Mouse (Mus musculus) E14TG2a.4 (cell line): ENCODE results near the gene 4933405L10Rik.

Experiments used
- H3K27me3 ChIP-seq: 2 replicates; pipeline ENCODE4 v1.6.1; 2014; ENCODE audit warnings: low read length, control low read depth; ENCODE audit not compliant: insufficient read depth
- H3K36me3 ChIP-seq: 2 replicates; pipeline ENCODE4 v1.6.1; 2014; ENCODE audit warnings: low read length, control low read depth; ENCODE audit not compliant: insufficient read depth
- H3K4me1 ChIP-seq: replicated peaks from 2 replicates; pipeline ENCODE4 v1.6.1; 2014; ENCODE audit warnings: low read depth, low read length, control low read depth
- H3K4me3 ChIP-seq: replicated peaks from 2 replicates; pipeline ENCODE4 v1.5.1; 2014; ENCODE audit warnings: mild to moderate bottlenecking, low read length
- H3K9me3 ChIP-seq: 2 replicates; pipeline ENCODE4 v1.6.1; 2014; ENCODE audit warnings: low read length, control low read depth
- CTCF ChIP-seq: conservative IDR thresholded peaks from 2 replicates; pipeline ENCODE4 v1.5.1; 2014; ENCODE audit warnings: low read length
- NANOG ChIP-seq: IDR thresholded peaks from 2 replicates; pipeline ENCODE4 v1.6.1; 2014; ENCODE audit warnings: borderline replicate concordance, low read length, mixed read lengths
- POU5F1 ChIP-seq: IDR thresholded peaks from 2 replicates; pipeline ENCODE4 v1.6.1; 2014; ENCODE audit warnings: low read length, borderline replicate concordance

The 4933405L10Rik gene

DNA sequence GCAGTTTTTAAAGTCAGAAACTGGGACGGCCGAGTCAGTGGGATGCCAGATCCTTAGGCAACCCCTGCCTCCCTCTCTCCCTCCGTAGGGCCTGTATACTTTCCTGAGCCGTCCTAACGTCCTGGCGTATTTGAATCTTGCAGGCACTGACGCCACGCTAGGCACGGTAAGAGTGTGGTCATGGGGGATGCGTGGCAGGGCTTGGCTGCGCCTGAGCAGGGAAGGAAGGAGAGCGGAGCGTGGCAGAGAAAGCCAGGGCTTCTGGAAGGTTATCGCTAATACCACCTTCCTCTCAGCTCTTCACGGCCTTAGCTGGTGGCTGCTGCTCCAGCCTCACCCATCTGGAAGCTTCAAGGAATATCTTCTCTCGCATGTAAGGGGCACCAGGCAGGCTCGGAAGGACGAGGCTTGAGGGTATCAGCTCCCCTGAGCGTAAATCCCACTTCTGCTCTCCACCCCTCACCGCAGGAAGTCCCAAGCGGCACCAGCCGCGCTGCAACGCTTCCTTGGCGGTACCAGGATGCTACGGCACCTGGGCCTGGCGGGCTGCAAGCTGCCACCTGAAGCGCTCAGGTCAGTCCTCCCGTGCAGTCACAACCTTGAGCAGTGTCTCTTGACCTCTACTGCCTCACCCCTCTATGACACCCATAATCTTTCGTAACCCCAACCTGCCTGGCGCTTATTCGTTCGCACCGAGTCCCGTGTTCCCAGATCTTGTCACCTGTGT is 18.0 kb upstream of the 4933405L10Rik start:
- H3K27me3 ChIP-seq: peaks cover 58% of the 10 kb centered on the region
- peaks cover 73% of the 10 kb centered on the region for H3K4me1 ChIP-seq
- H3K4me3 ChIP-seq: peak overlapping the region; percentile 43
- peaks cover 7% of the 10 kb centered on the region; the same call in 1 of the 2 replicates for H3K9me3 ChIP-seq
- peaks cover 12% of the 10 kb centered on the region for H3K36me3 ChIP-seq
- no peak for TF ChIP-seq NANOG
- TF ChIP-seq CTCF: no peak
- TF ChIP-seq POU5F1: no peak

DNA sequence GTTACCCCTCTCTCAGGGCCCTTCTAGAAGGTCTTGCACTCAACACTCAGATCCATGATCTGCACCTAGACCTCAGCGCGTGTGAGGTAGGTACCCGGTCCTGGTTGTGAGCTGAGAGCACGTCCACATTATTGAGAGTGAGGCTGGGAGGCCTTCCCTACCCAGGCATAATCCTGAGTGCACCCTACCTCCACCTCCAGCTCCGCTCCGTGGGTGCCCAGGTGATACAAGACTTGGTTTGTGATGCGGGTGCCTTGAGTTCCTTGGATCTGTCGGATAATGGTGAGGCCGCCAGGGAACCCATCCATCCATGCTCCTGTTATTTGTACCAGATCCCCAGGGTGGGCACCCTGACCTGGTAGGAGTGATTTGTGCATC is 17.5 kb upstream of the 4933405L10Rik start:
- H3K36me3 ChIP-seq: peaks cover 10% of the 10 kb centered on the region
- H3K4me1 ChIP-seq: peaks cover 76% of the 10 kb centered on the region
- TF ChIP-seq NANOG (no peak), POU5F1 (no peak), CTCF (no peak)
- H3K9me3 ChIP-seq: peaks cover 7% of the 10 kb centered on the region; the same call in 1 of the 2 replicates
- peak overlapping the region; percentile 43 for H3K4me3 ChIP-seq
- H3K27me3 ChIP-seq: peaks cover 63% of the 10 kb centered on the region

DNA sequence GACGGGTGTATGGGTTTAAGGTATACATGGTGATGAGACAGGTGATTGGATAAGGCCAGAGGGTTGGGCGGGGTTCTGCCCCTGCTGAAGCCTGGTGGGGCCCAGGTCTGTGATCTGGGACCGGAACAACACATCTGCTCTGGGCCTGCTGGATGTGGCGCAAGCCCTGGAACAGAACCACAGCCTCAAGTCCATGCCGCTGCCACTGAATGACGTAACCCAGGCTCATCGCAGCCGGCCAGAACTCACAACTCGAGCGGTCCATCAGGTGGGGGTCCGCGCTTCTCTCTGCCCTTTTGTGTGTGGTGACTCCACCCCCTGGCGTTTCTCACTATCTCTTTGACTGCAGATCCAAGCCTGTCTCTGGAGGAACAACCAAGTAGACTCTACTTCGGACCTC is 16.5 kb upstream of the 4933405L10Rik start:
- peaks cover 71% of the 10 kb centered on the region for H3K27me3 ChIP-seq
- peaks cover 7% of the 10 kb centered on the region; the same call in 1 of the 2 replicates for H3K9me3 ChIP-seq
- H3K4me3 ChIP-seq: peak overlapping the region; percentile 21; the same call in 1 of the 2 replicates
- TF ChIP-seq CTCF (no peak), NANOG (no peak)
- H3K36me3 ChIP-seq: peaks cover 15% of the 10 kb centered on the region
- peaks cover 75% of the 10 kb centered on the region for H3K4me1 ChIP-seq

DNA sequence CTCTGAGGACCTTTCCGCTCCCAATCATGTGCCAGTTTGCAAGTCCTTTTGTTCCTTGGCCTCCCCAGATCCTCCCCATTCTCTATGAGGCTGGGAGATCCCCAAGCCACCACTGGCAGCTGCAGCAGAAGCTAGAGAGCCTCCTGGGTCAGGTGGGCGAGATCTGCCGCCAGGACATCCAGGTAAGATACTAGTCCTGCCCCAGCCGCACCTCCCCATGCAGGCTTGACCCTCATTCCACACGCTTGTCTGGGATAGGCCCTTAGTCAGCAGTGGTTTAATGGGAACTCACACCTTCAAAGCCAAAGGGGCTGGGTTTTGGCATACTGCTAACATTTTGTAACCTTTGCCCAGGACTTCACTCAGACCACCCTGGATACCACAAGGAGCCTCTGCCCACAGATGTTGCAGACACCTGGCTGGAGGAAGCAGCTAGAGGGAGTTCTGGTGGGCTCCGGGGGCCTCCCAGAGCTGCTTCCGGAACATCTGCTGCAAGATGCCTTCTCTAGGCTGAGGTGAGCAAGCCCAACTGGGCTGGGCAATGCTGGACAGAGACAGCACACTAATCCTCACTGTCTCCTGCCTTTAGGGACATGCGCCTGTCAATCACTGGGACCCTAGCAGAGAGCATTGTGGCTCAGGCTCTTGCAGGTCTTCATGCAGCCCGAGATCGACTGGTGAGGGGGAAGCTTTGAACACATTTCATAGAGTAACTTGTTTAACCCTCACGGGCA is 14.8 kb upstream of the 4933405L10Rik start:
- peaks cover 32% of the 10 kb centered on the region for H3K36me3 ChIP-seq

DNA sequence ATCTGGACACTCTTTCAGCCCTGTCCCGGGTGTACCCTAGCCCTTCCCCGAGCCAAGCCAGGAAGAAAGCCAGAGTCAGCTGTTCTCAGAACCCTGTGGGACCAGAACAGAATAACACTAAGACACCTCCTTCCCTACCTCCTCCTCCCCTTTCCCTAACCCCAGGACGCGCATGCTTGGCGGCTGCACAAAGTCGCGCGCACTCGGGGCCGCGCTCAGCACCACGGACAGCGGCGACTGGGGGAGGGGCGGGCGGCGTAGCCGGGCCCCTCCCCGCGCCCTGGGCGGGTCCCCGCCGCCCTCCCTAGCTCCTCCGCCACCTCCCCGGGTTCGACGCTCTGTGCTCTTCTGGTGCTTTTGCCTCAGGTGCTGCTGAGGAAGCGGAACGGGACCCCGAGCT is 13.8 kb upstream of the 4933405L10Rik start:
- H3K36me3 ChIP-seq: peaks cover 42% of the 10 kb centered on the region
- H3K27me3 ChIP-seq: peaks cover 72% of the 10 kb centered on the region
- peaks cover 53% of the 10 kb centered on the region for H3K4me1 ChIP-seq
- H3K4me3 ChIP-seq: peak overlapping the region; percentile 80
- H3K9me3 ChIP-seq: peaks cover 7% of the 10 kb centered on the region; the same call in 1 of the 2 replicates
- TF ChIP-seq NANOG (no peak), POU5F1 (no peak), CTCF (no peak)

More for the DNA sequence above, 14.8 kb upstream of the 4933405L10Rik start:
- H3K4me3 ChIP-seq: no peak overlapping the region
- H3K9me3 ChIP-seq: peaks cover 7% of the 10 kb centered on the region; the same call in 1 of the 2 replicates
- no peak for TF ChIP-seq POU5F1
- TF ChIP-seq NANOG: no peak
- TF ChIP-seq CTCF: no peak
- peaks cover 83% of the 10 kb centered on the region for H3K27me3 ChIP-seq
- peaks cover 63% of the 10 kb centered on the region for H3K4me1 ChIP-seq

DNA sequence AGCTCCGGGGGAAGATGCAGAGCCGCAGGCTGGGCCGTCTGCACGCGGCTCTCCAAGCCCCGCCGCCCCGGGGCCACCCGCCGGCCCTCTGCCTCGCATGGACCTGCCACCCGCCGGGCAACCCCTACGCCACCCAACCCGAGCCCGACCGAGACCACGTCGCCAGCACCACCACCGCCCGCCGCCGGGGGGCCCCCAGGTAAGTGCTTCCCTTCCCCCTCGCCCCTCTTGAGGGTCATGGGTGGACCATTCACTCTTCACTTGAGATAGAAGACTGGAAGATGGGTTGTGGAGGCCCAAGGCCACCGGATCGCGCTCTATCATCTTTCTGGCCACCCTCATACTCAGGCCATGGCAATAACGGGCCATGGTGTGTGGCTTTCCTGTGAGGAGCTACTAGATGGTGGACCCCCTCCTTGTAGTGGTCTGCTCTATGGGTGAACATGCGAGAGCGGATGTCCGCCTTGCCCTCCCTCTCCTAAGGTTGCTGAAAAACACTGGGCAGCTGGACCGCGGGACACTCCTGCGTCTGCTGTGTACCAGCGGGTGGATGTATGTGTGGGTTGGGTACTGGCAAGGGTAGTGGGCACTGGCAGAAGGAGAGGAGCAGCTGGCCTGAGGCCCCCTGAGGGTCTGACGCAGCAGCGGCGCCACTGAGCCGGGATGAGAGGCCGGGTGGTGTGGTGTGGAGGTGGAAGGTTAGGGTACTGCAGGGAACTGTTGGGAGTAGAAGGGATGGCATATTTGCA is 13.2 kb upstream of the 4933405L10Rik start:
- Histone ChIP-seq H3K27me3 (peaks cover 67% of the 10 kb centered on the region), H3K4me1 (peaks cover 48% of the 10 kb centered on the region), H3K36me3 (peaks cover 46% of the 10 kb centered on the region), H3K4me3 (peak overlapping the region; percentile 80), H3K9me3 (peaks cover 7% of the 10 kb centered on the region; the same call in 1 of the 2 replicates)
- TF ChIP-seq NANOG (no peak), POU5F1 (no peak), CTCF (no peak)

DNA sequence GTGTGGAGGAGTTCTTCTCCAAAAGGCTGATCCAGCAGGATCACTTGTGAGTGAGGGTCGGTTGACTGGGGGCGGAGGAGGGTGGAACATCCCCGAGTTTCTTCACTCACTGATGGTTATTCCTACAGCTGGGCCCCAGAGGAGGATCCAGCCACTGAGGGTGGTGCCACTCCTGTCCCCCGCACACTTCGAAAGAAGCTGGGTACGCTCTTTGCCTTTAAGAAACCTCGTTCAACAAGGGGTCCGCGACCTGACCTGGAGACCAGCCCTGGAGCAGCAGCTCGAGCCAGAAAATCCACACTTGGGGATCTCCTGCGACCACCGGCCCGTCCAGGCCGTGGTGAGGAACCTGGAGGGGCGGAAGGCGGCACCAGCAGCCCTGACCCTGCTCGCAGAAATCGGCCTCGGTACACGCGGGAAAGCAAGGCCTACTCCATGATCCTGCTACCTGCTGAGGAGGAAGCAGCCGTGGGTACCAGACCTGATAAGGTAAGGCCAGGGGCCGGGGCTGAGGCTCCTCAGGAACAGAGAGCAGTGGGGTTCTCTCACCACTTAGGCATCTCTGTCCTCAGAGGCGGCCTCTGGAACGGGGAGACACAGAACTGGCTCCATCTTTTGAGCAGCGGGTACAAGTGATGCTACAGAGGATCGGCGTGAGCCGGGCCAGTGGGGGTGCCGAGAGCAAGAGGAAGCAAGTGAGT is 12.2 kb upstream of the 4933405L10Rik start:
- Histone ChIP-seq H3K4me1 (peaks cover 47% of the 10 kb centered on the region), H3K36me3 (peaks cover 50% of the 10 kb centered on the region), H3K9me3 (peaks cover 7% of the 10 kb centered on the region; the same call in 1 of the 2 replicates), H3K4me3 (peak overlapping the region; percentile 80), H3K27me3 (peaks cover 62% of the 10 kb centered on the region)
- no peak for TF ChIP-seq POU5F1
